Mouse (Mus musculus): ENCODE results near the gene Trim58.

Gene Trim58

DNA sequence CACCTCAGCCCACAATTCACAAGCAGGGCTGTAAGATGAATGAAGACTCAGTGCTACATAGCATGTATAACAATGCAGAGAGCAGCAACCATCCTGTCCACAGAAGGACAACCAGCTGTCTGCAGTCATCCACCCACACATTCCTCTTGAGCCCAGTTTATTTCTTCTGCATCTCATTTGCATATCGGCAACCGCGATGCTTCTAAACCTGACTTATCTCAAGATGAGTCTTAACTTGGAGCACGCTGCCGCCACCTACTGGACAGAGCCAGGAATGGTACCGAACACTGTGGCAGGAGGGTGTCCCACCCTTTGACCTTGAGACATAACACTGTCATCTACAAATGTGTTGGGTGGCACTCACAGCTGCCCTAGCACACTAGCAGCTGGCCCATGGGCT, 3.1 kb downstream of the Trim58 start:
- DNase-seq (ENCODE audit: low read depth) = peak; percentile 78

GRCm38 (mm10) chr11:58655151-58655550, 14.9 kb downstream of the Trim58 start:
- no peak for DNase-seq (ENCODE audit: low read depth)

DNA sequence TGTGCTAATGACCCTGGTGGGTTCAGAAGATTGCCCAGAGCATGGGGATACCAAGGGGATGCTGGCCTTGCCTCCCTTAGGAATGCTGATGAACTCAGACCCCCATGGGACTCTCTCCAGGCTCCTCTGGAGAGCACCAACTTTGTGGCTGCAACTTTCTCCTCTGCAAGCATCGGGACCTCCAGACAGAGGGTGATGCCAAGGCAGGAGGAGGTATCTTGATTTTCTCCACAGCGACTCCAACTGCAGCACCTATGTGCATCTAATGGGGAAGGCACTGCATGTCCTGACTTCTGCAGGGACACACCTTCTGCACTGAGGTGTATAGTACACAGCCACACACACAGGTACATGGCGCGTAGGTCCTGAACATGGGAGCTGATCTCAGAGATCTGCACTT, 18.3 kb downstream of the Trim58 start, which contains the start of gene Olfr322:
TSS of gene Olfr322 (plus strand) at position 187 of the 400 bp plus-strand sequence.
- no peak for DNase-seq (ENCODE audit: low read depth)

DNA sequence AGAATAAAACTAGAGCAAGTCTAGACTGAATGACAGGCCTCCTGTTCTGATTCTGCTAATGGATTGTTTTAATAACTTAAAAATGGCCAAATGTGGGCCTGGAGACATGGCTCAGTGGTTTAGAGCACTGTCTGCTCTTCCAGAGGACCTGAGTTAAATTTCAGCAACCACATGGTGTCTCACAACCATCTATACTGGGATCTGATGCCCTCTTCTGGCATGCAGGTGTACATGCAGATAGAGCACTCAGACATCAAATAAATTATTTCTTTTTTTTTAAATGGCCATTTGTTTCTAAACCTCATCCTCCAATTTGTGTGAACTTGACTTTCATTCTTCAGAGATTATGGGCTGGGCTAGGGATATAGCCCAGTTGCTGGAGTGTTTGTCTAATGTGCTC, 29.0 kb downstream of the Trim58 start:
- no peak for DNase-seq (ENCODE audit: low read depth)

DNA sequence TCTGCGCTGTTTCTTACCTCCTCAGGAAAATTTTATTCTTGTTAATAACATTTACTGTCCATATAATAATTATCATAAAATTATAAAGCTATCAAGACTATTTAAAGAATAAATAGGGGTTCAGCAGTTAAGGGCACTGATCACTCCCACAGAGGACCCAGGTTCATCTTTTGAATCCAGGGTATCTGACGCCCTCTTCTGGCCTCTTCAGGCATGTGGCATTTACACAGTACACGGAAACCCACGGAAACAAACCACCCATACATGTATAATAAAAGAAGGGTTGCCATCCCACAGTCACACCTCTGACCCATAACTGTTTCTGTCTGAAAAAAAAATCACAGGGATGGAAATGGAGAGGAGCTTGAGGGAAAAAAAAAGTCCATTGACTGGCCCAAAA, 31.6 kb downstream of the Trim58 start:
- DNase-seq (ENCODE audit: low read depth) = peak; percentile 1

- DNase-seq (ENCODE audit: low read depth) = no peak
These were observed 40.5 kb downstream of the Trim58 start, which contains the start of gene Olfr320 for GRCm38 (mm10) chr11:58680799-58681198. Gene Olfr320, plus strand, starts transcription at chr11:58681099.

GRCm38 (mm10) chr11:58698862-58699261, 58.6 kb downstream of the Trim58 start, which contains the start of gene Olfr319:
Gene Olfr319, plus strand, starts transcription at chr11:58699162.
- no peak for DNase-seq (ENCODE audit: low read depth)

All from induced T-regulatory cell, adult 2 months (primary cell).